Mouse (Mus musculus): Measurements from ENCODE around the gene Gm11027.

- TF ChIP-seq ZNF384 (IDR thresholded peaks at IDR 0.05; ENCODE audit: low read depth, low read length) (no peak), ZC3H11A (IDR thresholded peaks at IDR 0.05; ENCODE audit: borderline replicate concordance, low read depth, low read length) (no peak)
Measured at GRCm38 (mm10) chr12:116293185-116293584, 18.0 kb downstream of the Gm11027 start.
